Mouse (Mus musculus): ENCODE results near the gene 1810046K07Rik. TPM values are rescaled to one million over a fixed set of nuclear protein-coding genes. Genes with fewer than 3 reads are reported as not detected.

Gene 1810046K07Rik
- polyA plus RNA-seq, 1 experiment from 2014 or later, result not detected

DNA sequence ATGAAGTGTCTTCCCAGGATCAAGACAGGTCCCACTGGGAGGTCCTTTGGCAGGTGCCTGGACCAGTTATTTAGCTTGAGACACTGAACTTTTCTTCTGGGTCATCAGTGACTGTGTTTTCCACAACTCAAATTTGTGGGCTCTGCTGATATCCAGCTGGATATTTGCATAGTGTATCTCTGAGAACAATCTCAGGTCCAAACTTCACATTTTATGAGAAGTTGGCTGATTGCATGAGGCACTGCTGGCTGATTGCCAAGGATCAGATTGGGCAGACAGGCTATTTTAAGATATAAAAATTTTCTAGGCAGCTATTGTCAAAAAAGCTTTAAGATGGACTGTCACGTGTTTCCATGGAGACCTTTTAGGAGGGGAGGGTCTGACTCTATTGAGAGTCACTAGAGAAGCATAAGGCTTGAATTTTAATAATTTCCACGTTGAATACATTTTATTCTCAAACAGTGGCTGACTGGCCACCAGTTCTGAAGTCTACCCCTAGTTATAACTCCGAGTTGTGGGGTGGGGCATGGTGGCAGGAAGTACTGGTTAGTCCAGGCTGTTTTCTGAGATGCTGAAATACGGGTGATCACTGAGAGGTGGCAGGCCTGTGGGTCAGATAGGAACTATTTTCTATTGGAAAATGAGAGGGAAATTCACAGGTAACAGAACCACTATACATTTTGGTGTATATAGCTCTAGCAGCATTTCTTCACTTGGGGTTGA, 71.8 kb downstream of the 1810046K07Rik start:
- Histone ChIP-seq H3K4me3 (ENCODE audit: low read depth, low read length) (no peak overlapping the region), H3K4me1 (ENCODE audit: control insufficient read depth, insufficient read depth, low read length) (no peaks in the 10 kb centered on the region), H3K36me3 (ENCODE audit: control insufficient read depth, insufficient read depth, low read length) (no peaks in the 10 kb centered on the region), H3K9ac (ENCODE audit: low read length) (no peak overlapping the region), H3K27ac (ENCODE audit: low read depth, low read length) (no peak overlapping the region), H3K27me3 (ENCODE audit: control insufficient read depth, insufficient read depth, low read length) (no peaks in the 10 kb centered on the region), H3K9me3 (ENCODE audit: control insufficient read depth, low read length) (no peaks in the 10 kb centered on the region), H3K4me2 (ENCODE audit: low read depth) (no peak overlapping the region)
- ATAC-seq (ENCODE audit: insufficient read depth, low FRiP score, low TSS enrichment), result no peak
- WGBS, result 77% methylated on average over 4 of the region's 4 CpGs
- no peak for DNase-seq (ENCODE audit: low spot score)

Other genes with a start within 250 kb of the 1810046K07Rik start
- gene 4833427G06Rik, start 226.8 kb downstream of the 1810046K07Rik start, polyA plus RNA-seq (2014; fragmentation: Nextera tagmentation; extraction: Ambion mirVana), result not detected in 2 replicates
- gene Gm32742, start 163.4 kb downstream of the 1810046K07Rik start, polyA plus RNA-seq (2014; fragmentation: Nextera tagmentation; extraction: Ambion mirVana), result not detected in 2 replicates
- gene Pou2af1, start 115.2 kb downstream of the 1810046K07Rik start, polyA plus RNA-seq (2014; fragmentation: Nextera tagmentation; extraction: Ambion mirVana), result not detected in 2 replicates
- 1.1 and 2.0 TPM in 2 replicates for gene Colca2, start 50.3 kb downstream of the 1810046K07Rik start, polyA plus RNA-seq (2014; fragmentation: Nextera tagmentation; extraction: Ambion mirVana)

Measured in neural tube, embryonic 11.5 days (tissue).